Mouse (Mus musculus): ENCODE measurements at regions not wholly inside any gene's neighbourhood (a gene's known extent, or its start where the extent isn't known, plus 50 kb on each side); places are given as distances from the start of the nearest gene placed in this dataset.

- Histone ChIP-seq H3K4me1 (ENCODE audit: control insufficient read depth, insufficient read depth, low read length) (peaks cover 15% of the 10 kb centered on the region), H3K36me3 (ENCODE audit: control insufficient read depth, insufficient read depth, low read length) (no peaks in the 10 kb centered on the region), H3K4me3 (replicated peaks; ENCODE audit: low read length) (peak overlapping the region; percentile 11), H3K27ac (replicated peaks; ENCODE audit: low read depth, low read length) (no peak overlapping the region), H3K4me2 (replicated peaks; ENCODE audit: low read depth, low read length, severe bottlenecking) (peak overlapping the region; percentile 39), H3K9me3 (ENCODE audit: control insufficient read depth, low read length) (no peaks in the 10 kb centered on the region), H3K9ac (ENCODE audit: low read depth, low read length, severe bottlenecking) (0 out of 2 replicates have a peak overlapping the region, but pooled peaks have one; percentile 7), H3K27me3 (ENCODE audit: control insufficient read depth, insufficient read depth, low read length) (no peaks in the 10 kb centered on the region)
- WGBS, result 5% methylated on average over 10 of the region's 10 CpGs
- DNase-seq (ENCODE audit: low spot score) (peak; percentile 24), ATAC-seq (ENCODE audit: low FRiP score, low read depth) (peak; percentile 30; the same call in 1 of the 2 replicates)
- no peak for TF ChIP-seq POLR2A (IDR thresholded peaks at IDR 0.05; ENCODE audit: borderline replicate concordance, extremely low read depth, insufficient read depth, insufficient read length)
Observed at GRCm38 (mm10) chr1:61233476-61234297, 256.0 kb downstream of the Icos start.

- Histone ChIP-seq H3K27me3 (ENCODE audit: control insufficient read depth, insufficient read depth, low read length) (no peaks in the 10 kb centered on the region), H3K9me3 (ENCODE audit: control insufficient read depth, low read length) (no peaks in the 10 kb centered on the region), H3K4me3 (replicated peaks; ENCODE audit: low read length) (no peak overlapping the region), H3K27ac (replicated peaks; ENCODE audit: low read depth, low read length) (no peak overlapping the region), H3K4me2 (replicated peaks; ENCODE audit: low read depth, low read length, severe bottlenecking) (0 out of 2 replicates have a peak overlapping the region, but pooled peaks have one; percentile 39), H3K9ac (ENCODE audit: low read depth, low read length, severe bottlenecking) (0 out of 2 replicates have a peak overlapping the region, but pooled peaks have one; percentile 7), H3K36me3 (ENCODE audit: control insufficient read depth, insufficient read depth, low read length) (no peaks in the 10 kb centered on the region), H3K4me1 (ENCODE audit: control insufficient read depth, insufficient read depth, low read length) (peaks cover 15% of the 10 kb centered on the region)
- WGBS, result 5% methylated on average over 1 of the region's 1 CpGs
- no peak for TF ChIP-seq POLR2A (IDR thresholded peaks at IDR 0.05; ENCODE audit: borderline replicate concordance, extremely low read depth, insufficient read depth, insufficient read length)
- DNase-seq (ENCODE audit: low spot score) (no peak), ATAC-seq (ENCODE audit: low FRiP score, low read depth) (no peak)
Observed at GRCm38 (mm10) chr1:61234298-61234682, 256.6 kb downstream of the Icos start.

- no peaks in the 10 kb centered on the region for H3K27me3 ChIP-seq (ENCODE audit: control insufficient read depth, insufficient read depth, low read length)
- peaks cover 15% of the 10 kb centered on the region for H3K4me1 ChIP-seq (ENCODE audit: control insufficient read depth, insufficient read depth, low read length)
- no peak for ATAC-seq (ENCODE audit: low FRiP score, low read depth)
- no peak overlapping the region for H3K4me2 ChIP-seq (replicated peaks; ENCODE audit: low read depth, low read length, severe bottlenecking)
- H3K9me3 ChIP-seq (ENCODE audit: control insufficient read depth, low read length), result no peaks in the 10 kb centered on the region
- H3K27ac ChIP-seq (replicated peaks; ENCODE audit: low read depth, low read length), result no peak overlapping the region
- 75% methylated on average over 2 of the region's 2 CpGs for WGBS
- no peak overlapping the region for H3K4me3 ChIP-seq (replicated peaks; ENCODE audit: low read length)
- DNase-seq (ENCODE audit: low spot score), result no peak
- TF ChIP-seq POLR2A (IDR thresholded peaks at IDR 0.05; ENCODE audit: borderline replicate concordance, extremely low read depth, insufficient read depth, insufficient read length), result no peak
- H3K9ac ChIP-seq (ENCODE audit: low read depth, low read length, severe bottlenecking), result no peak overlapping the region
- H3K36me3 ChIP-seq (ENCODE audit: control insufficient read depth, insufficient read depth, low read length), result no peaks in the 10 kb centered on the region
Observed at GRCm38 (mm10) chr1:61236511-61236910, 258.8 kb downstream of the Icos start.

GRCm38 (mm10) chr1:61238668-61239067, 260.9 kb downstream of the Icos start:
- 91% methylated on average over 3 of the region's 3 CpGs for WGBS
- no peaks in the 10 kb centered on the region for H3K27me3 ChIP-seq (ENCODE audit: control insufficient read depth, insufficient read depth, low read length)
- peaks cover 8% of the 10 kb centered on the region for H3K4me1 ChIP-seq (ENCODE audit: control insufficient read depth, insufficient read depth, low read length)
- H3K9me3 ChIP-seq (ENCODE audit: control insufficient read depth, low read length), result no peaks in the 10 kb centered on the region
- DNase-seq (ENCODE audit: low spot score) (no peak), ATAC-seq (ENCODE audit: low FRiP score, low read depth) (no peak)
- H3K4me3 ChIP-seq (replicated peaks; ENCODE audit: low read length), result no peak overlapping the region
- no peak overlapping the region for H3K9ac ChIP-seq (ENCODE audit: low read depth, low read length, severe bottlenecking)
- no peaks in the 10 kb centered on the region for H3K36me3 ChIP-seq (ENCODE audit: control insufficient read depth, insufficient read depth, low read length)
- no peak overlapping the region for H3K27ac ChIP-seq (replicated peaks; ENCODE audit: low read depth, low read length)
- TF ChIP-seq POLR2A (IDR thresholded peaks at IDR 0.05; ENCODE audit: borderline replicate concordance, extremely low read depth, insufficient read depth, insufficient read length), result no peak
- H3K4me2 ChIP-seq (replicated peaks; ENCODE audit: low read depth, low read length, severe bottlenecking), result no peak overlapping the region

GRCm38 (mm10) chr1:61257561-61257960, 279.8 kb downstream of the Icos start:
- ATAC-seq (ENCODE audit: low FRiP score, low read depth) (no peak), DNase-seq (ENCODE audit: low spot score) (no peak)
- no peaks in the 10 kb centered on the region for H3K4me1 ChIP-seq (ENCODE audit: control insufficient read depth, insufficient read depth, low read length)
- TF ChIP-seq POLR2A (IDR thresholded peaks at IDR 0.05; ENCODE audit: borderline replicate concordance, extremely low read depth, insufficient read depth, insufficient read length), result no peak
- H3K9ac ChIP-seq (ENCODE audit: low read depth, low read length, severe bottlenecking), result no peak overlapping the region
- no peak overlapping the region for H3K27ac ChIP-seq (replicated peaks; ENCODE audit: low read depth, low read length)
- H3K9me3 ChIP-seq (ENCODE audit: control insufficient read depth, low read length), result no peaks in the 10 kb centered on the region
- no peak overlapping the region for H3K4me3 ChIP-seq (replicated peaks; ENCODE audit: low read length)
- no peak overlapping the region for H3K4me2 ChIP-seq (replicated peaks; ENCODE audit: low read depth, low read length, severe bottlenecking)
- no peaks in the 10 kb centered on the region for H3K36me3 ChIP-seq (ENCODE audit: control insufficient read depth, insufficient read depth, low read length)
- no peaks in the 10 kb centered on the region for H3K27me3 ChIP-seq (ENCODE audit: control insufficient read depth, insufficient read depth, low read length)
